Mouse (Mus musculus): ENCODE measurements around the gene Cyp4f40. TPM values are rescaled to one million over a fixed set of nuclear protein-coding genes. Genes with fewer than 3 reads are reported as not detected.

Gene Cyp4f40
- polyA plus RNA-seq (2015; fragmentation: Nextera tagmentation; extraction: Ambion mirVana) = 0.07 TPM in 1 of 2 replicates, not detected in the other

DNA sequence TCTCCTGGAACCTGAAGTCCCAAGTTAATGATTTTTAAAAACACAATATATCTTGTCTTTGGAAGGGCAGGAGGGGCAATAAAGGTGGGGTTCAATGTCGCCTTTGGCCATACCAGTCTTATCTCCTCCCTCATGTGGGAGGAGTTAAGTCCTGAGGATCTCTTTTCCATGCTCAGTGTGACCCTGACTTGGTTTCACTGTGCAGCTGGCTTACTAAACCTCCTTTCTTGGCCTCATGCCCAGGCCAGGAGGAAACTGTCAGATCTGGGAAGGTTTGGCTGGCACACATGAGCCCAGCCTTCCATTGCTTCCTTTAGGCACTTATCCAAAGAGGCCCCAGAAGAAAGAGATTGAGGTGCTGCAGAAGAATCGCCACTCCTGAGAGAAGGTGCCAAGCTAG lies at the start of gene Cyp4f40:
Gene Cyp4f40 (plus strand): TSS at position 189 of the 400 bp plus-strand sequence.

DNA sequence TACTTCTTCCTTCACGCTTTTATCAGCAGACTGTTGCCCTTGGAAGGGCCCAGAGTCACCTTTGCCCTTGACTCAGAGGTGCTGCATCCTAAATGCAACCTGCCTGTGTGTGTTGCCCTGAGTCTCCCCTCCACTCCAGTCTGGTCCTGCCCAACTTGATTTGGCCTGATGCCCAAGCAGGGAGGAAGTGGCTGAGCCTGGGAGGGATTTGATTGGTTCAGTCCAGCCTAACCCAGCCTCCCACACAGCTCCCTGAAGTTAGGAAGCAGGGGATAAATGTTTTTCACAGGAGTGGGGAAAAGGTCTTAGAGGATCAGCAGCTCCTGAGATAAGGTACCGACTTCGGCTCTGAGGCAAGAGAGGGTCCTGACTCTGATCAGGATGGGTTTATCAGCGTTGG lies 37.7 kb upstream of the Cyp4f40 start, which contains the start of gene Cyp4f37:
Gene Cyp4f37 (plus strand): TSS at position 292 of the 400 bp plus-strand sequence.

DNA sequence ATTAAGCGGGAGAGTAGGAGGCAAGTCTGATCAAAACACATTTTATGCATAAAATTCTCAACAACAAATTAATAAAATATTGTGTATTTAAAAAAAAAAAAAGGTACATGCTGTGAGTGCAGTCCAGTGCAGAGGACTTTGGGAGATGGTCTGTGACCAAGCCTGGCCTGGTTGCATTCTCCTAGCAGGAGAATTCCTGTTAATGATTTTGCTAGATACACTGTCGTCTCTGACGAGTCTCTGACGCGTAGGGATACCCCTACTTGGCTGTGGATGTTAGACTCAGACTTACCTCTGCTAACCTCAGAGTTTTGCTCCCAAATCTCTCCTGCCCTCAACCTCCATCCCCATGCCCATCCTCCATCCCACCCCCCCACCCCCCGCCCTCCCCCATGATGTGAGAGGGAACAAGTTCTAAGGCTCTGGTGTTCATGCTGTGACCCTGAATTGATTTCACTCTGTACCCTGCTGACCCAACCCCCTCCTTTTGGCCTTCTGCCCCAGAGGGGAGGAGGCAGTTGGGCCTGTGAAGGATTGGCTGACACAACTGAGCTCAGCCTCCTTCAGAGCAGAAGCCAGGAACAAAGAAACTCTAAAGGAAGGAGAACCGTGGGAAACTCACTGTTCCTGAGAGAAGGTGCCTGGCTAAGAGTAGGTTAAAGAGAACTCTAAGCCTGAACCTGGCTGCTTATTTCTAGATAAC lies 26.5 kb downstream of the Cyp4f40 start, which contains the start of gene Cyp4f15:
Gene Cyp4f15 (plus strand): TSS at position 580 of the 703 bp plus-strand sequence.

Other genes with a start within 250 kb of the Cyp4f40 start
- not detected in 2 replicates for gene Pglyrp2, start 234.7 kb upstream of the Cyp4f40 start, polyA plus RNA-seq (2015; fragmentation: Nextera tagmentation; extraction: Ambion mirVana)
- 3.3 and 3.8 TPM in 2 replicates for gene Cyp4f39, start 206.2 kb upstream of the Cyp4f40 start, polyA plus RNA-seq (2015; fragmentation: Nextera tagmentation; extraction: Ambion mirVana)
- gene Cyp4f17, start 152.8 kb upstream of the Cyp4f40 start, polyA plus RNA-seq (2015; fragmentation: Nextera tagmentation; extraction: Ambion mirVana) = 3.5 and 4.0 TPM in 2 replicates
- 13.7 and 14.1 TPM in 2 replicates for gene Cyp4f16, start 122.3 kb upstream of the Cyp4f40 start, polyA plus RNA-seq (2015; fragmentation: Nextera tagmentation; extraction: Ambion mirVana)
- gene Cyp4f37, start 37.6 kb upstream of the Cyp4f40 start, polyA plus RNA-seq (2015; fragmentation: Nextera tagmentation; extraction: Ambion mirVana) = 0.35 TPM in 1 of 2 replicates, not detected in the other
- 1.3 and 1.4 TPM in 2 replicates for gene Cyp4f15, start 26.7 kb downstream of the Cyp4f40 start, polyA plus RNA-seq (2015; fragmentation: Nextera tagmentation; extraction: Ambion mirVana)
- gene Zfp871, start 129.4 kb downstream of the Cyp4f40 start, polyA plus RNA-seq (2015; fragmentation: Nextera tagmentation; extraction: Ambion mirVana) = 21.6 TPM in 2 replicates
- 6.3 and 7.3 TPM in 2 replicates for gene Zfp811, start 151.0 kb downstream of the Cyp4f40 start, polyA plus RNA-seq (2015; fragmentation: Nextera tagmentation; extraction: Ambion mirVana)
- gene Zfp799, start 171.4 kb downstream of the Cyp4f40 start, polyA plus RNA-seq (2015; fragmentation: Nextera tagmentation; extraction: Ambion mirVana) = 4.2 and 5.7 TPM in 2 replicates
- gene Zfp870, start 232.7 kb downstream of the Cyp4f40 start, polyA plus RNA-seq (2015; fragmentation: Nextera tagmentation; extraction: Ambion mirVana) = 3.1 and 3.5 TPM in 2 replicates